Mouse (Mus musculus) spleen, adult 2 months (tissue): ENCODE results near the gene Tpm1.

Experiments used
- CTCF ChIP-seq: fragments of 200-500 bp; IDR thresholded peaks from 2 replicates; pipeline ENCODE4 v1.5.1; 2011; ENCODE audit warnings: mild to moderate bottlenecking, inconsistent platforms; ENCODE audit not compliant: insufficient read depth, insufficient read length, insufficient replicate concordance; ENCODE audit errors: extremely low read depth
- POLR2A ChIP-seq: fragments of 200-500 bp; IDR thresholded peaks from 2 replicates; pipeline ENCODE4 v1.6.1; 2011; ENCODE audit warnings: low read depth, low read length, inconsistent platforms

DNA sequence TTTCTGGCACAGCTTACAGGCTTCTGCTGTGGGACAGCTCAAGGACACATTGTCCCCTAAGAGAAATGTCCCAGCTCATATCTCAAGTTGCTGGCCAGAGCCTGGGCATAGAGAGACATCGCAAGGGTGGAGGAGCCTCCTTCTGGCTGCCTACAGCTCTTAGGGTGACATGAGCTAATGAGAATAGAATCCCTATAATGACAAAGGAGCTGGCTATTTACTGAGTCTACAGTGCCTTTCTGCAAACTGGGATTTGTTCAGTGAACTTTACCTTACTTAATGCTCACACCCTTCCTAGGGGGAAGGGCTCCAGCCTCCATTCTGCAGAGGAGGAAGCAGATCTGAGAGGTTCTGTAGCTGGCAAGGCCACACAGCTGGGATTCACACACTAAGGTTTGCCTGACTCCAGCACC is 41.4 kb upstream of the Tpm1 start:
- TF ChIP-seq CTCF (no peak), POLR2A (no peak)
